Mouse (Mus musculus): ENCODE measurements around the gene Prmt7. TPM values are rescaled to one million over a fixed set of nuclear protein-coding genes. Genes with fewer than 3 reads are reported as not detected.

The Prmt7 gene
- polyA plus RNA-seq, 1 experiment from 2014 or later: 42.2 TPM

- Histone ChIP-seq H3K4me3 (replicated peaks) (no peak overlapping the region), H3K4me1 (no peaks in the 10 kb centered on the region), H3K9ac (no peak overlapping the region), H3K27ac (no peak overlapping the region), H3K27me3 (replicated peaks) (no peaks in the 10 kb centered on the region), H3K9me3 (no peaks in the 10 kb centered on the region), H3K36me3 (peaks cover 23% of the 10 kb centered on the region; the same call in 1 of the 2 replicates), H3K4me2 (no peak overlapping the region)
- WGBS: 40% methylated on average over 9 of the region's 9 CpGs
- ATAC-seq (ENCODE audit: insufficient read depth, low FRiP score, low read depth): no peak
Observed at GRCm38 (mm10) chr8:106226589-106226988, 15.9 kb downstream of the Prmt7 start.

- Histone ChIP-seq H3K9me3 (no peaks in the 10 kb centered on the region), H3K4me1 (no peaks in the 10 kb centered on the region), H3K9ac (no peak overlapping the region), H3K4me2 (no peak overlapping the region), H3K27me3 (replicated peaks) (no peaks in the 10 kb centered on the region), H3K27ac (no peak overlapping the region), H3K36me3 (peaks cover 22% of the 10 kb centered on the region), H3K4me3 (replicated peaks) (no peak overlapping the region)
- no peak for ATAC-seq (ENCODE audit: insufficient read depth, low FRiP score, low read depth)
- WGBS: 89% methylated on average over 7 of the region's 7 CpGs
Observed at GRCm38 (mm10) chr8:106231536-106231935, 20.8 kb downstream of the Prmt7 start.

GRCm38 (mm10) chr8:106232751-106233150, 22.0 kb downstream of the Prmt7 start:
- Histone ChIP-seq H3K4me1 (no peaks in the 10 kb centered on the region), H3K36me3 (peaks cover 18% of the 10 kb centered on the region), H3K4me3 (replicated peaks) (no peak overlapping the region), H3K27ac (no peak overlapping the region), H3K9me3 (no peaks in the 10 kb centered on the region), H3K9ac (no peak overlapping the region), H3K4me2 (no peak overlapping the region), H3K27me3 (replicated peaks) (no peaks in the 10 kb centered on the region)
- 64% methylated on average over 3 of the region's 3 CpGs for WGBS
- ATAC-seq (ENCODE audit: insufficient read depth, low FRiP score, low read depth): no peak

GRCm38 (mm10) chr8:106234567-106235261, 24.0 kb downstream of the Prmt7 start:
- Histone ChIP-seq H3K36me3 (peaks cover 6% of the 10 kb centered on the region; the same call in 1 of the 2 replicates), H3K9ac (no peak overlapping the region), H3K4me3 (replicated peaks) (no peak overlapping the region), H3K4me1 (no peaks in the 10 kb centered on the region), H3K4me2 (no peak overlapping the region), H3K27me3 (replicated peaks) (no peaks in the 10 kb centered on the region), H3K9me3 (no peaks in the 10 kb centered on the region), H3K27ac (no peak overlapping the region)
- ATAC-seq (ENCODE audit: insufficient read depth, low FRiP score, low read depth): no peak
- WGBS: 75% methylated on average over 17 of the region's 17 CpGs

- no peak overlapping the region for H3K4me2 ChIP-seq
- H3K4me1 ChIP-seq: no peaks in the 10 kb centered on the region
- H3K27ac ChIP-seq: no peak overlapping the region
- no peaks in the 10 kb centered on the region for H3K9me3 ChIP-seq
- no peak for ATAC-seq (ENCODE audit: insufficient read depth, low FRiP score, low read depth)
- no peaks in the 10 kb centered on the region for H3K27me3 ChIP-seq (replicated peaks)
- 85% methylated on average over 5 of the region's 5 CpGs for WGBS
- H3K36me3 ChIP-seq: peaks cover 11% of the 10 kb centered on the region; the same call in 1 of the 2 replicates
- no peak overlapping the region for H3K9ac ChIP-seq
- no peak overlapping the region for H3K4me3 ChIP-seq (replicated peaks)
Observed at GRCm38 (mm10) chr8:106237106-106237505, 26.4 kb downstream of the Prmt7 start.

- H3K27ac ChIP-seq: no peak overlapping the region
- H3K9ac ChIP-seq: no peak overlapping the region
- 0 out of 2 replicates have a peak, but pooled peaks have one; percentile 5 for ATAC-seq (ENCODE audit: insufficient read depth, low FRiP score, low read depth)
- no peak overlapping the region for H3K4me2 ChIP-seq
- 71% methylated on average over 4 of the region's 4 CpGs for WGBS
- no peaks in the 10 kb centered on the region for H3K4me1 ChIP-seq
- H3K9me3 ChIP-seq: no peaks in the 10 kb centered on the region
- no peak overlapping the region for H3K4me3 ChIP-seq (replicated peaks)
- no peaks in the 10 kb centered on the region for H3K27me3 ChIP-seq (replicated peaks)
- peaks cover 24% of the 10 kb centered on the region for H3K36me3 ChIP-seq
Observed at GRCm38 (mm10) chr8:106250186-106250585, 39.5 kb downstream of the Prmt7 start.

- H3K36me3 ChIP-seq: no peaks in the 10 kb centered on the region
- H3K9ac ChIP-seq: no peak overlapping the region
- no peak overlapping the region for H3K4me3 ChIP-seq (replicated peaks)
- no peak overlapping the region for H3K27ac ChIP-seq
- ATAC-seq (ENCODE audit: insufficient read depth, low FRiP score, low read depth): no peak
- H3K4me2 ChIP-seq: no peak overlapping the region
- 30% methylated on average over 1 of the region's 1 CpGs for WGBS
- 0 out of 2 replicates have a peak, but pooled peaks cover 5% of the 10 kb centered on the region for H3K4me1 ChIP-seq
- no peaks in the 10 kb centered on the region for H3K9me3 ChIP-seq
- no peaks in the 10 kb centered on the region for H3K27me3 ChIP-seq (replicated peaks)
Observed at GRCm38 (mm10) chr8:106258169-106258568, 47.4 kb downstream of the Prmt7 start.

GRCm38 (mm10) chr8:106259579-106260255, 49.0 kb downstream of the Prmt7 start:
- no peaks in the 10 kb centered on the region for H3K36me3 ChIP-seq
- no peaks in the 10 kb centered on the region for H3K9me3 ChIP-seq
- no peak overlapping the region for H3K4me3 ChIP-seq (replicated peaks)
- no peak for ATAC-seq (ENCODE audit: insufficient read depth, low FRiP score, low read depth)
- no peak overlapping the region for H3K9ac ChIP-seq
- 88% methylated on average over 10 of the region's 10 CpGs for WGBS
- no peaks in the 10 kb centered on the region for H3K27me3 ChIP-seq (replicated peaks)
- H3K4me2 ChIP-seq: no peak overlapping the region
- 0 out of 2 replicates have a peak, but pooled peaks cover 5% of the 10 kb centered on the region for H3K4me1 ChIP-seq
- no peak overlapping the region for H3K27ac ChIP-seq

- Histone ChIP-seq H3K4me2 (no peak overlapping the region), H3K9me3 (no peaks in the 10 kb centered on the region), H3K4me1 (0 out of 2 replicates have a peak, but pooled peaks cover 5% of the 10 kb centered on the region), H3K27ac (no peak overlapping the region), H3K27me3 (replicated peaks) (no peaks in the 10 kb centered on the region), H3K4me3 (replicated peaks) (no peak overlapping the region), H3K36me3 (no peaks in the 10 kb centered on the region), H3K9ac (no peak overlapping the region)
- no peak for ATAC-seq (ENCODE audit: insufficient read depth, low FRiP score, low read depth)
- WGBS: 85% methylated on average over 4 of the region's 4 CpGs
Observed at GRCm38 (mm10) chr8:106260894-106261293, 50.2 kb downstream of the Prmt7 start.

GRCm38 (mm10) chr8:106262343-106262742, 51.6 kb downstream of the Prmt7 start:
- Histone ChIP-seq H3K36me3 (no peaks in the 10 kb centered on the region), H3K27me3 (replicated peaks) (no peaks in the 10 kb centered on the region), H3K9ac (no peak overlapping the region), H3K9me3 (no peaks in the 10 kb centered on the region), H3K4me1 (0 out of 2 replicates have a peak, but pooled peaks cover 5% of the 10 kb centered on the region), H3K4me2 (no peak overlapping the region), H3K4me3 (replicated peaks) (no peak overlapping the region), H3K27ac (no peak overlapping the region)
- 33% methylated on average over 5 of the region's 5 CpGs for WGBS
- ATAC-seq (ENCODE audit: insufficient read depth, low FRiP score, low read depth): peak; percentile 28; the same call in 1 of the 2 replicates

- 0 out of 2 replicates have a peak, but pooled peaks cover 5% of the 10 kb centered on the region for H3K4me1 ChIP-seq
- no peak overlapping the region for H3K4me3 ChIP-seq (replicated peaks)
- WGBS: 83% methylated on average over 4 of the region's 4 CpGs
- no peaks in the 10 kb centered on the region for H3K27me3 ChIP-seq (replicated peaks)
- H3K27ac ChIP-seq: no peak overlapping the region
- no peak for ATAC-seq (ENCODE audit: insufficient read depth, low FRiP score, low read depth)
- H3K4me2 ChIP-seq: no peak overlapping the region
- H3K36me3 ChIP-seq: no peaks in the 10 kb centered on the region
- no peaks in the 10 kb centered on the region for H3K9me3 ChIP-seq
- H3K9ac ChIP-seq: no peak overlapping the region
Observed at GRCm38 (mm10) chr8:106263928-106264327, 53.2 kb downstream of the Prmt7 start.

GRCm38 (mm10) chr8:106265398-106265797, 54.7 kb downstream of the Prmt7 start:
- Histone ChIP-seq H3K4me3 (replicated peaks) (no peak overlapping the region), H3K27me3 (replicated peaks) (no peaks in the 10 kb centered on the region), H3K9me3 (no peaks in the 10 kb centered on the region), H3K4me2 (no peak overlapping the region), H3K36me3 (no peaks in the 10 kb centered on the region), H3K9ac (no peak overlapping the region), H3K4me1 (peaks cover 6% of the 10 kb centered on the region; the same call in 1 of the 2 replicates), H3K27ac (no peak overlapping the region)
- WGBS: 87% methylated on average over 17 of the region's 17 CpGs
- no peak for ATAC-seq (ENCODE audit: insufficient read depth, low FRiP score, low read depth)

Measured in stomach, embryonic 15.5 days (tissue).